In the genomic region with DNA sequence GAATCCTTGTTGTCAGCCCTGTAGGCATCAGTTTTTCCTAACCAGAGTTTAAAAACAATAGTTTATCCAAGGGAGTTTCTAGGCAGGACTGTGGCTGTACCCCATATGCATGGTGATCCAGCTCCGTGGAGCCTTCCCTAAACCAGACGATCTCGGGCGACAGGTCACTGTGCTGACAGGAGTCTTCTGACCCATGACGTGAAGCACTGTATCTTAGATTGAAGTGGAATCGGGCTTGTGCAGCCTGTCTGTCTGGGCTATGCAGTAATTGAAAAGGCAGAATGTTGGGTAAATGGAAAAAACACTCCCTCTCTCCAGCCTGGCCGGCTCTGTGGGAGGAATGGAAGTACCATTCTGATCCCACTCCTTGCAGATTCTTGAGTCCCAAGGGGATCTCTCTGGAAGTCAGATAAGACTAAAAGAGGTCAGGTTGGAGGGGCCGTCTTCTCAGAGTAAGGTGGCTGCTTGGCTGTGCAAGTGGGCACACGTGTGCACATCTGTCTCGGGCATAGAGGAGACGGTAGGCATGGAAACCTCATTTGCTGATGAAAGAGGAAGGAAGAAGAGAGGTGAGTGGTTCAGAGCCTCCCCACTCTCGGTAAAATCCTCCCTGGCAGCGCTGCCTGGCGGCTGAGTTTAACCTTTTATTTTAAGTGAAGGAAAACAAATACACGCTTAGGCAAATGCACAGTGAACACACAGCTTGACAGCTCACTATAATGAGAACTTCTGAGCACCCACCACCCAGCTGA, we compare ENCODE assay signal across 1 mouse cellular context.
TF ChIP-seq lines count a peak whose summit lies in the region.

No protein-coding gene starts in this region.

TF ChIP-seq in CH12.LX, 34 proteins besides CTCF, POLR2A, EP300 and RAD21:
- TF ChIP-seq NELFE (IDR thresholded peaks at IDR 0.05; ENCODE audit: low read depth, low read length) (no peak), GABPA (IDR thresholded peaks at IDR 0.05; ENCODE audit: insufficient replicate concordance, low read depth, low read length) (no peak), ETS1 (conservative IDR thresholded peaks at IDR 0.05; ENCODE audit: low read depth, low read length) (no peak), TBP (conservative IDR thresholded peaks at IDR 0.05; ENCODE audit: low read depth, low read length) (no peak), MAZ (IDR thresholded peaks at IDR 0.05; ENCODE audit: low read depth, low read length) (no peak), UBTF (IDR thresholded peaks at IDR 0.05; ENCODE audit: low read depth, low read length) (no peak), USF2 (conservative IDR thresholded peaks at IDR 0.05; ENCODE audit: low read depth, low read length) (no peak)
